Mouse (Mus musculus) liver, embryonic 12.5 days (tissue): Measurements from ENCODE around the gene Vcan. TPM values are rescaled to one million over a fixed set of nuclear protein-coding genes. Genes with fewer than 3 reads are reported as not detected.

Source experiments
- ATAC-seq: fragments of 200-750 bp; cut with Nextera tagmentation; 2 replicates; pipeline ENCODE4 v1.8.0; 2017; ENCODE audit warnings: moderate number of reproducible peaks, mild to moderate bottlenecking, moderate library complexity
- H3K27ac ChIP-seq: fragments of 300-500 bp; sonication (generic); 2 replicates; pipeline ENCODE4 v1.5.1; 2016; ENCODE audit warnings: mild to moderate bottlenecking
- H3K27me3 ChIP-seq: fragments of 300-500 bp; sonication (generic); replicated peaks from 2 replicates; pipeline ENCODE4 v1.6.1; 2016; ENCODE audit warnings: mild to moderate bottlenecking, moderate library complexity
- H3K36me3 ChIP-seq: fragments of 300-500 bp; sonication (generic); 2 replicates; pipeline ENCODE4 v1.6.1; 2016; ENCODE audit warnings: mild to moderate bottlenecking, moderate library complexity
- H3K4me1 ChIP-seq: fragments of 300-500 bp; sonication (generic); 2 replicates; pipeline ENCODE4 v1.6.1; 2016
- H3K4me2 ChIP-seq: fragments of 300-500 bp; sonication (generic); 2 replicates; pipeline ENCODE4 v1.6.1; 2016; ENCODE audit warnings: mild to moderate bottlenecking, moderate library complexity
- H3K4me3 ChIP-seq: fragments of 300-500 bp; sonication (generic); 2 replicates; pipeline ENCODE4 v1.5.1; 2016; ENCODE audit warnings: mild to moderate bottlenecking, moderate library complexity
- H3K9ac ChIP-seq: fragments of 300-500 bp; sonication (generic); 2 replicates; pipeline ENCODE4 v1.6.1; 2016; ENCODE audit warnings: mild to moderate bottlenecking, moderate library complexity
- H3K9me3 ChIP-seq: fragments of 300-500 bp; sonication (generic); replicated peaks from 2 replicates; pipeline ENCODE4 v1.6.1; 2016; ENCODE audit warnings: mild to moderate bottlenecking, moderate library complexity
- WGBS: fragments of 180-500 bp; shearing (Covaris S2); methylation state at CpG from one replicate; pipeline ENCODE4 v1.1.7; 2016; ENCODE audit not compliant: insufficient replicate concordance; 5-methylcytosine and 5-hydroxymethylcytosine counted together
- polyA plus RNA-seq: library from polyadenylated mRNA; unstranded; fragments of >200 nt; fragmentation: Nextera tagmentation; extraction: Ambion mirVana; gene quantifications from 2 replicates; pipeline ENCODE4 v1.2.1, GENCODE M21; 2016

The Vcan gene
- polyA plus RNA-seq, 1 experiment from 2014 or later: 2.9 TPM

- 27% methylated on average over 8 of the region's 8 CpGs for WGBS
- 0 out of 2 replicates have a peak overlapping the region, but pooled peaks have one; percentile 89 for H3K4me2 ChIP-seq
- no peak overlapping the region for H3K27ac ChIP-seq
- no peak overlapping the region for H3K4me3 ChIP-seq
- H3K36me3 ChIP-seq: no peaks in the 10 kb centered on the region
- ATAC-seq: no peak
- peaks cover 20% of the 10 kb centered on the region for H3K4me1 ChIP-seq
- H3K9me3 ChIP-seq: no peaks in the 10 kb centered on the region
- peaks cover 49% of the 10 kb centered on the region for H3K27me3 ChIP-seq
- no peak overlapping the region for H3K9ac ChIP-seq
These were observed 892 bp upstream of the Vcan start for GRCm38 (mm10) chr13:89743201-89743600.

- Histone ChIP-seq H3K4me3 (peak overlapping the region; percentile 58), H3K4me1 (peaks cover 20% of the 10 kb centered on the region), H3K27me3 (peaks cover 49% of the 10 kb centered on the region), H3K9me3 (no peaks in the 10 kb centered on the region), H3K36me3 (no peaks in the 10 kb centered on the region), H3K4me2 (peak overlapping the region; percentile 89), H3K9ac (no peak overlapping the region), H3K27ac (no peak overlapping the region)
- ATAC-seq: no peak
- 5% methylated on average over 15 of the region's 15 CpGs for WGBS
These were observed 434 bp upstream of the Vcan start for GRCm38 (mm10) chr13:89742686-89743200.

- Histone ChIP-seq H3K9me3 (no peaks in the 10 kb centered on the region), H3K4me2 (peak overlapping the region; percentile 89), H3K36me3 (no peaks in the 10 kb centered on the region), H3K4me3 (peak overlapping the region; percentile 58), H3K27ac (no peak overlapping the region), H3K9ac (no peak overlapping the region), H3K4me1 (peaks cover 20% of the 10 kb centered on the region), H3K27me3 (peaks cover 49% of the 10 kb centered on the region)
- under 1% methylated on average over 14 of the region's 14 CpGs for WGBS
- no peak for ATAC-seq
These were observed 1.2 kb downstream of the Vcan start for GRCm38 (mm10) chr13:89741116-89741551.

DNA sequence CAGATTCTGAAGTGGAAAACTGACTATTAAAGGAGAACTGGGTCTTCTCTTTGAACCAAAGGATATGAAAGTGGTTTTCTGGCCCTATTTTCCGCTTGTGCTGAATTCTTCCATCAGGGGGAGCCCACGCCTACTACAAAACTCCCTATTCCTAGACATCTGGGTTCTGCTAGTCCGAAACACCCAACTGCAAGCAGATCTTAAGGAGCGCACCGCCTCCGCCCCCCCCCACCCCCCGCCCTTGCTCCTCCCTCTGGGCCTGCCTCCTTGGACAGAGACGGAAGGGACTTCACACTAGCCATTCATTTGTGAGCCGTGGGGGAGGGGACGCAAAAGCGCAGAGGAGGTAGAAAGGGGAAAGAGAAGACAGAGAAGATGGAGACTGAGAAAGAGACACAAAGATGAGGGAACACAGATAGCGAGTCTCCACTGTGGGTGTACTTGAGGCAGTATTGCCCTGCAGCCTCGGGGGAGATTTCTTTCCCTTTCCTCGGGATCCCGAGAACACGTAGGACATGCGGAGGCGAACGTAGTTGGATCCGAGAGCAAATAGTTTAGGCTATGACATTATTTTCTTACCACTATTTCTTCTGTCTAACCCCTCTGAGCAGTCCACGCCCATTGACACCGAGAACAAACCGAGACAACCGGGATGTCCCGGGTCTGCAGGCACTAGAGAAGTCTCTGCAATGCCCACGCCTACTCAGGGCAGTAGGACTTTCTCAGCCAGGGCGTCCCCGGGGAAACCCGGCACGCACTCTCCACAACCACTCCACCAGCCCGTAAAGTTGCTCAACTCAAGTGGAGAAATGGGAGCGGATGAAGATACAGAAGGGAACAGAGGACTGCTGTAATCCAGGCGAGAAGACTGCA is 1.8 kb downstream of the Vcan start:
- ATAC-seq: peak; percentile 78
- Histone ChIP-seq H3K4me2 (peak overlapping the region; percentile 89), H3K9ac (peak overlapping the region; percentile 23; the same call in 1 of the 2 replicates), H3K36me3 (no peaks in the 10 kb centered on the region), H3K4me3 (peak overlapping the region; percentile 58), H3K4me1 (peaks cover 20% of the 10 kb centered on the region), H3K27me3 (peaks cover 49% of the 10 kb centered on the region), H3K9me3 (no peaks in the 10 kb centered on the region), H3K27ac (no peak overlapping the region)
- under 1% methylated on average over 33 of the region's 33 CpGs for WGBS

GRCm38 (mm10) chr13:89739696-89740242 is 2.5 kb downstream of the Vcan start:
- Histone ChIP-seq H3K9me3 (no peaks in the 10 kb centered on the region), H3K4me1 (peaks cover 20% of the 10 kb centered on the region), H3K27me3 (peaks cover 49% of the 10 kb centered on the region), H3K36me3 (no peaks in the 10 kb centered on the region), H3K27ac (no peak overlapping the region), H3K4me3 (peak overlapping the region; percentile 58), H3K9ac (peak overlapping the region; percentile 23; the same call in 1 of the 2 replicates), H3K4me2 (peak overlapping the region; percentile 89)
- ATAC-seq: peak; percentile 46
- under 1% methylated on average over 24 of the region's 24 CpGs for WGBS

GRCm38 (mm10) chr13:89738776-89739695 is 3.3 kb downstream of the Vcan start:
- 2% methylated on average over 31 of the region's 31 CpGs for WGBS
- H3K27ac ChIP-seq: 0 out of 2 replicates have a peak overlapping the region, but pooled peaks have one; percentile 6
- peak; percentile 80 for ATAC-seq
- no peaks in the 10 kb centered on the region for H3K9me3 ChIP-seq
- H3K36me3 ChIP-seq: no peaks in the 10 kb centered on the region
- H3K4me3 ChIP-seq: peak overlapping the region; percentile 58
- peak overlapping the region; percentile 89 for H3K4me2 ChIP-seq
- H3K27me3 ChIP-seq: peaks cover 49% of the 10 kb centered on the region
- H3K9ac ChIP-seq: peak overlapping the region; percentile 23; the same call in 1 of the 2 replicates
- peaks cover 20% of the 10 kb centered on the region for H3K4me1 ChIP-seq

GRCm38 (mm10) chr13:89738275-89738674 is 4.0 kb downstream of the Vcan start:
- Histone ChIP-seq H3K4me3 (no peak overlapping the region), H3K27ac (no peak overlapping the region), H3K36me3 (no peaks in the 10 kb centered on the region), H3K4me2 (no peak overlapping the region), H3K9ac (no peak overlapping the region), H3K4me1 (peaks cover 20% of the 10 kb centered on the region), H3K27me3 (peaks cover 42% of the 10 kb centered on the region), H3K9me3 (no peaks in the 10 kb centered on the region)
- ATAC-seq: no peak
- WGBS: 45% methylated on average over 2 of the region's 2 CpGs

DNA sequence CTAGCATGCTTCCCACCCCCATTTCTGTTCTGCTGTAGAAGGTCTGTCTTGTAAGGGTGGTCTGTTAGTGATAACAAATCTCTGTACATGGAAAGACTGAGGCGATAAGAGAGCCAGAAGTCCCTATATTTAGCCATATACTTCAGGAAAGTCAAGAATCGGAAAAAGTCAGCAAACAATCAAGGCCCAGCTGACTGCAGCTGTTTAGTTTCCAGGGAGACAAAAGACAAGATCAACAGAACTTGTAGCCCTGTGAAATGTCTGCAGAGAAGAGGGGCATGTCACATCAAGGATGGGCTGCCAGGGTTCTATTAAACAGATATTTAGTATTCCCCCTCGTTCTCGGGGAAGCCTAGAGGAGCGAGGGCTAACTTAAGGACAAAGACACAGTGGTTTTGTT is 7.2 kb downstream of the Vcan start:
- H3K27me3 ChIP-seq: peaks cover 10% of the 10 kb centered on the region; the same call in 1 of the 2 replicates
- no peaks in the 10 kb centered on the region for H3K9me3 ChIP-seq
- no peak for ATAC-seq
- no peak overlapping the region for H3K27ac ChIP-seq
- whole genome bisulfite sequencing: 54% methylated on average over 5 of the region's 5 CpGs
- no peak overlapping the region for H3K4me3 ChIP-seq
- no peak overlapping the region for H3K4me2 ChIP-seq
- H3K9ac ChIP-seq: no peak overlapping the region
- H3K4me1 ChIP-seq: peaks cover 13% of the 10 kb centered on the region
- H3K36me3 ChIP-seq: no peaks in the 10 kb centered on the region

DNA sequence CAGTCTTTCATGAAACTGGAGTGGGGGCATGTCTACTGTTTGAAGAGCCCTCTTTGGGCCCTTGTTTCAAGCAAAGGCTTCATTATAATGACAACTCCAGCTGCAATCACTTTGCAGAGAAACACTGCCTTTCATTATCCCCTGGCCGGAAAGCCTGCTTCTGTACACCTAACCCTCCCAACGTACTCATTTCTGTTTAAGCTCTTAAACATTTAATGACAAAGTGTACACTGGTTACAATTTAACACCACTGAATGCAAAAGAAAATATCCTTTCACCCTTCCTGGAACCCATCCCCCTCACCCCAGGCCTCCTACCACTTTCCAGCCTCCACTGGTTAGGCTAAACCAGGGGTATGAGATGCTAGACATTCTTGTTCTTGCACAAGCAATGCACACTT is 15.8 kb downstream of the Vcan start:
- H3K4me2 ChIP-seq: no peak overlapping the region
- no peak overlapping the region for H3K27ac ChIP-seq
- no peaks in the 10 kb centered on the region for H3K27me3 ChIP-seq
- no peaks in the 10 kb centered on the region for H3K9me3 ChIP-seq
- H3K36me3 ChIP-seq: no peaks in the 10 kb centered on the region
- no peak overlapping the region for H3K9ac ChIP-seq
- no peak for ATAC-seq
- H3K4me3 ChIP-seq: no peak overlapping the region
- 64% methylated on average over 2 of the region's 2 CpGs for WGBS
- no peaks in the 10 kb centered on the region for H3K4me1 ChIP-seq

- H3K4me3 ChIP-seq: no peak overlapping the region
- no peaks in the 10 kb centered on the region for H3K27me3 ChIP-seq
- WGBS: 39% methylated on average over 3 of the region's 3 CpGs
- no peak for ATAC-seq
- H3K9ac ChIP-seq: no peak overlapping the region
- H3K4me1 ChIP-seq: no peaks in the 10 kb centered on the region
- no peaks in the 10 kb centered on the region for H3K36me3 ChIP-seq
- no peak overlapping the region for H3K4me2 ChIP-seq
- H3K27ac ChIP-seq: no peak overlapping the region
- no peaks in the 10 kb centered on the region for H3K9me3 ChIP-seq
These were observed 21.8 kb downstream of the Vcan start for GRCm38 (mm10) chr13:89720497-89720896.

DNA sequence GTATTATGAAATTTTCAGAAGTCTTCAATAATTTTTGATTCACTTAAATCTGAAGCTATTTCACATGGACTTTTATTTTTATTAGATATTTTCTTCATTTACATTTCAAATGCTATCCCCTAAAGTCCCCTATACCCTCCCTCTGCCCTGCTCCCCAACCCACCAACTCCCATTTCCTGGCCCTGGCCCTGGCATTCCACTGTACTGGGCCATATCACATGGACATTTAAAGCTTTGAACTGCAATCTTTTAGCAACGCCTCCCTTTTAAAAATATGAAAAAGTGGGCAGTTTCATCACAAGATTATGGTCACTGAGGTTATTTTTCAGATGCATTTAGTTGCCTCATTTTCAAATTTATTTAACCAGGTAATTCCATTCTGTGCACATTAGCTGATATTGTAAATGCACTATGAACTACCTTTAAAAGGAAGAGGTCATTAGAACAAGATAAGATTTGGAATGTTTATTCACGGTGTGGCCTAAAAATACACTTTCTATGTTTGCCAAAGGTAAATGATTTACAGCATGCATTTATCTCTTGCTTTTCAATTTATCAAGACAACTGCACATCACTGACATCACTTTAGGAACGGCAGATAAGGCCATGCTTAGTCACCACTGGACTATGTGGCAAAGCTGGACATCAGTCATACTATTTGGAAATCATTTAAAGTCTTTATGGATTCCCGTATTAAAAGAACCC is 32.7 kb downstream of the Vcan start:
- no peak overlapping the region for H3K4me3 ChIP-seq
- peak; percentile 62; the same call in 1 of the 2 replicates for ATAC-seq
- no peak overlapping the region for H3K4me2 ChIP-seq
- H3K9me3 ChIP-seq: no peaks in the 10 kb centered on the region
- H3K27ac ChIP-seq: no peak overlapping the region
- no peaks in the 10 kb centered on the region for H3K36me3 ChIP-seq
- no peak overlapping the region for H3K9ac ChIP-seq
- H3K27me3 ChIP-seq: no peaks in the 10 kb centered on the region
- WGBS: 58% methylated on average over 4 of the region's 4 CpGs
- H3K4me1 ChIP-seq: no peaks in the 10 kb centered on the region
